Mouse (Mus musculus): Measurements from ENCODE around the gene Hnrnpc. TPM values are rescaled to one million over a fixed set of nuclear protein-coding genes. Genes with fewer than 3 reads are reported as not detected.
A peak's percentile ranks its signal among the peaks of the same experiment; 100 is the strongest.

Gene Hnrnpc
- polyA plus RNA-seq (2015; fragmentation: Nextera tagmentation; extraction: Ambion mirVana) = 162 and 167 TPM in 2 replicates

DNA sequence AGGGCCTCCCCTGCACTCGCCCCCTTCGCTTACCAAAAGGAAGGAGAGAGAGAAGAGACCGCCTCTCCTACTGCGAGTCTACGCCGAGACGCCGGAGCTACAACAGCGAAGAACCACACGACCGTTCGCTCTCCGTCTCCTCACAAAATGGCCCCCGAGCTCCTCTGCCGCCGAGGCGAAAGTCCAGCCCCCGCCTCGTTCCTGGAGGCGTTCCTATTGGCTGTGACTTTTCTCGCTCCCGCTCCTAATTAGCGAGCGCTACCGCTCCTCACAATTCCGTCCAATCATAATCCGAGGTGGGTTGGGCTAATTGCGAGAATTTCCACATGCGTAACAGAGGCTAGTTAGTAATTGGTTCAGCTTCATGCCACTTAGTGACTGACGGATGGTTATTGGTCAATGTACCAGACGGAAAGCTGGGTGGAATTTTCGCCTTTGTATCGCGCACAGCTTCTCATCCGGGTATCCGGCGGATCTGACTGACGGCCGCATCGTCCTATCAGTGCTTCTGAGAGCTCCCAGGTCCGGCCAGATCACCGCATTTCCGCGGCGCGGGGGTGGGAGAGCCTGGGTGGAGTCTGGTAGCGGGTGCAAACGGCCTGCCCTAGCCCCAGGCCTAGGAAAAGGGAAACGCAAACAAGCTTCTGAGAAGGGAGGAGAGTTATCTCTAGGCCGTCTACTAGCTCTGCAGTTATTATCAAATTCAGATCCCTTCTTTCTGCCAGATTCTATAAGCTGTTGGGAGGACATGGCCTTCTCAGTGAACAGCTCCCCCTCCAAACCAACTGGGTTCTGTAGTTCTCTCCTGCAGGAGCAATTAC, at the start of gene Hnrnpc:
TSS of gene Hnrnpc (minus strand) at position 173 of the 821 bp plus-strand sequence.
- peak; percentile 95 for TF ChIP-seq EP300 (optimal IDR thresholded peaks at IDR 0.05)
- no peak for TF ChIP-seq CTCF (IDR thresholded peaks at IDR 0.05; ENCODE audit: low read depth)
- H3K4me2 ChIP-seq (replicated peaks; ENCODE audit: low read depth) = peak within 1 kb of the TSS; percentile 64
- H3K27ac ChIP-seq (replicated peaks) = peak within 1 kb of the TSS; percentile 99
- no peaks in the 10 kb centered on the region for H3K36me3 ChIP-seq (ENCODE audit: control insufficient read depth, insufficient read depth, low read length)
- H3K4me3 ChIP-seq (ENCODE audit: low read depth, low read length) = peak within 1 kb of the TSS; percentile 95
- under 1% methylated on average over 48 of the region's 50 CpGs for WGBS
- H3K9ac ChIP-seq (ENCODE audit: low read length) = peak within 1 kb of the TSS; percentile 99
- no peaks in the 10 kb centered on the region for H3K9me3 ChIP-seq (ENCODE audit: control insufficient read depth, low read length)
- H3K27me3 ChIP-seq (ENCODE audit: control insufficient read depth, insufficient read depth, low read length) = no peaks in the 10 kb centered on the region
- ATAC-seq (ENCODE audit: low FRiP score, low TSS enrichment) (peak; percentile 97), DNase-seq (ENCODE audit: low spot score) (peak; percentile 100)
- H3K4me1 ChIP-seq (replicated peaks; ENCODE audit: control insufficient read depth, insufficient read depth) = 0 out of 2 replicates have a peak, but pooled peaks cover 4% of the 10 kb centered on the region

DNA sequence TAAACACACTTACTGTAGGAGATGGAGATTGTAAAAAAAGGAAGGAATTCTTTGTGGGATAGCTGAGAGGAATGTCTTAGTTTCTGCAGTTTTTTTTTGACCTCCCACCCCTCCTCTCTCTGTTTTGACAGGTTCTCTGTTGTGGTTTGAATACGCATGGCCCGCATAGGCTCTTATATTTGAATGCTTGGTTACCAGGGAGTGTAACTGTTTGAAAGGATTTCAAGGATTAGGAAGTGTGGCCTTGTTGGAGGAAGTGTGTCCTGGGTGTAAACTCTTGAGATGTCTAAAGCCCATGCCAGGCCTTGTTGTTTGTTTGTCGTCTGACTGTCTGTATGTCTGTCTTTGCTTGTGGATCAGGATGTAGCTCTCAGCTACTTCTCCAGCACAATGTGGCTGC, 48.8 kb upstream of the Hnrnpc start:
- H3K4me1 ChIP-seq (replicated peaks; ENCODE audit: control insufficient read depth, insufficient read depth) = no peaks in the 10 kb centered on the region
- H3K9ac ChIP-seq (ENCODE audit: low read length) = no peak overlapping the region
- no peak overlapping the region for H3K4me2 ChIP-seq (replicated peaks; ENCODE audit: low read depth)
- H3K9me3 ChIP-seq (ENCODE audit: control insufficient read depth, low read length) = no peaks in the 10 kb centered on the region
- no peak overlapping the region for H3K27ac ChIP-seq (replicated peaks)
- H3K36me3 ChIP-seq (ENCODE audit: control insufficient read depth, insufficient read depth, low read length) = no peaks in the 10 kb centered on the region
- DNase-seq (ENCODE audit: low spot score) (no peak), ATAC-seq (ENCODE audit: low FRiP score, low TSS enrichment) (no peak)
- 55% methylated on average over 3 of the region's 3 CpGs for WGBS
- no peak overlapping the region for H3K4me3 ChIP-seq (ENCODE audit: low read depth, low read length)
- no peaks in the 10 kb centered on the region for H3K27me3 ChIP-seq (ENCODE audit: control insufficient read depth, insufficient read depth, low read length)
- TF ChIP-seq CTCF (IDR thresholded peaks at IDR 0.05; ENCODE audit: low read depth) (no peak), EP300 (optimal IDR thresholded peaks at IDR 0.05) (no peak)

DNA sequence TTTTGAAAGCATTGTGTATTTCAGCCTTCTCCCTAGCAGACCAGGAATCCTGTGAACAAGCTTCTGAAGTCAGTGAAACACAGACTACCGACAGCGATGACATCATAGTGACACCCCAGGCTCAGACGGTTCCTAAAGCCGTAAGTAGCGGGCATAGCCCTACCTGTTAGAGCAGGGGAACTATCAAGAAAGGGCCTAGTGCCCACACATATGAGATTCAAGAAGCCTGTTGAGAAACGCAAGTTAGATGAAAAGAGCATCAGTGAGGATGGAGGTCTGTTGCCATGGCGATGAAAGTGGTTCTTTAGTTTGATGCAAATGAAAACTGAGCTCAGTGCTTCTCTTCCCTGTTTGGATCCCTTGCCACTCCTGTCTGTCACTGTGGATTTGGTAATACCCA, 48.4 kb upstream of the Hnrnpc start:
- Histone ChIP-seq H3K9ac (ENCODE audit: low read length) (no peak overlapping the region), H3K4me1 (replicated peaks; ENCODE audit: control insufficient read depth, insufficient read depth) (no peaks in the 10 kb centered on the region), H3K4me2 (replicated peaks; ENCODE audit: low read depth) (no peak overlapping the region), H3K27me3 (ENCODE audit: control insufficient read depth, insufficient read depth, low read length) (no peaks in the 10 kb centered on the region), H3K9me3 (ENCODE audit: control insufficient read depth, low read length) (no peaks in the 10 kb centered on the region), H3K27ac (replicated peaks) (no peak overlapping the region), H3K4me3 (ENCODE audit: low read depth, low read length) (no peak overlapping the region), H3K36me3 (ENCODE audit: control insufficient read depth, insufficient read depth, low read length) (no peaks in the 10 kb centered on the region)
- 37% methylated on average over 7 of the region's 7 CpGs for WGBS
- DNase-seq (ENCODE audit: low spot score) = no peak
- TF ChIP-seq CTCF (IDR thresholded peaks at IDR 0.05; ENCODE audit: low read depth) (no peak), EP300 (optimal IDR thresholded peaks at IDR 0.05) (no peak)
- no peak for ATAC-seq (ENCODE audit: low FRiP score, low TSS enrichment)

DNA sequence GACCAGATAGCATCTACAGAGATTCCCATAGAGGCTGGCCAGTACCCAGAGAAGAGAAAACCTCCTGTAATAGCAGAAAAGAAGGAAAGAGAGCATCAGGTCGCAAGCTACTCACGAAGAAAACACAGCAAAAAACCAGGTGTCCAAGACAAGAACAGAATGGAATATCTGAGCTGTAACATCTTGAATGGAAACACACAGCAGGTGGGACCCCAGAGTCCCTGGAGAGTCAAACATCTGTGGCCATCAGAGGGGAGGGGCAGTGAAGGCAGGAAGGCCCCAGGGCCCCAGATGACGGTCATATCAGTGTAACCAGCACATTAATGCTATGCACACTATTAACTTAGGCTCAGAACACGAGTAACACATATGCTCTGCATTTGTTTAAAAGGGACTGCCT, 46.1 kb upstream of the Hnrnpc start:
- no peaks in the 10 kb centered on the region for H3K9me3 ChIP-seq (ENCODE audit: control insufficient read depth, low read length)
- H3K36me3 ChIP-seq (ENCODE audit: control insufficient read depth, insufficient read depth, low read length) = no peaks in the 10 kb centered on the region
- H3K4me1 ChIP-seq (replicated peaks; ENCODE audit: control insufficient read depth, insufficient read depth) = no peaks in the 10 kb centered on the region
- ATAC-seq (ENCODE audit: low FRiP score, low TSS enrichment) (no peak), DNase-seq (ENCODE audit: low spot score) (no peak)
- H3K4me3 ChIP-seq (ENCODE audit: low read depth, low read length) = no peak overlapping the region
- 69% methylated on average over 4 of the region's 4 CpGs for WGBS
- TF ChIP-seq CTCF (IDR thresholded peaks at IDR 0.05; ENCODE audit: low read depth) = no peak
- TF ChIP-seq EP300 (optimal IDR thresholded peaks at IDR 0.05) = no peak
- no peak overlapping the region for H3K4me2 ChIP-seq (replicated peaks; ENCODE audit: low read depth)
- no peaks in the 10 kb centered on the region for H3K27me3 ChIP-seq (ENCODE audit: control insufficient read depth, insufficient read depth, low read length)
- no peak overlapping the region for H3K27ac ChIP-seq (replicated peaks)
- H3K9ac ChIP-seq (ENCODE audit: low read length) = no peak overlapping the region

DNA sequence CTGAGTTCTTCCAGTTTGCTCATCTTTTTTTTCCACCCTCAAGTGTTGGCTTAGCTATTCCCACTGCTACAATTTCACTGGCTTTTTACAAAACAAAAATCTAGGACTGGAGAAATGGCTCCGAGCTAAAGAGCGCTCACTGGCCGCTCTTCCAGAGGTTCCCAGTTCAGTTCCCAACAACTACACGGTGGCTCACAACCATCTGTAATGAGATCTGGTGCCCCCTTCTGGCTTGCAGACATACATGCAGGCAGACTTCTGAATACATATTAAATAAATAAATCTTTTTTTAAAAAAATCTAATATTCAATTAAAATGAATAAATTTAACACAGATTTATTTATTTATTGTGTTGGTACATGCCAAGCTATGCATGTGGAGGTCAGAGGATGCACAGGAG, 42.7 kb upstream of the Hnrnpc start:
- no peak for DNase-seq (ENCODE audit: low spot score)
- ATAC-seq (ENCODE audit: low FRiP score, low TSS enrichment) = no peak
- H3K36me3 ChIP-seq (ENCODE audit: control insufficient read depth, insufficient read depth, low read length) = no peaks in the 10 kb centered on the region
- no peak overlapping the region for H3K9ac ChIP-seq (ENCODE audit: low read length)
- H3K4me2 ChIP-seq (replicated peaks; ENCODE audit: low read depth) = no peak overlapping the region
- no peak overlapping the region for H3K4me3 ChIP-seq (ENCODE audit: low read depth, low read length)
- no peaks in the 10 kb centered on the region for H3K4me1 ChIP-seq (replicated peaks; ENCODE audit: control insufficient read depth, insufficient read depth)
- TF ChIP-seq EP300 (optimal IDR thresholded peaks at IDR 0.05) (no peak), CTCF (IDR thresholded peaks at IDR 0.05; ENCODE audit: low read depth) (peak; percentile 64)
- WGBS = 72% methylated on average over 4 of the region's 4 CpGs
- H3K9me3 ChIP-seq (ENCODE audit: control insufficient read depth, low read length) = no peaks in the 10 kb centered on the region
- no peaks in the 10 kb centered on the region for H3K27me3 ChIP-seq (ENCODE audit: control insufficient read depth, insufficient read depth, low read length)
- no peak overlapping the region for H3K27ac ChIP-seq (replicated peaks)

DNA sequence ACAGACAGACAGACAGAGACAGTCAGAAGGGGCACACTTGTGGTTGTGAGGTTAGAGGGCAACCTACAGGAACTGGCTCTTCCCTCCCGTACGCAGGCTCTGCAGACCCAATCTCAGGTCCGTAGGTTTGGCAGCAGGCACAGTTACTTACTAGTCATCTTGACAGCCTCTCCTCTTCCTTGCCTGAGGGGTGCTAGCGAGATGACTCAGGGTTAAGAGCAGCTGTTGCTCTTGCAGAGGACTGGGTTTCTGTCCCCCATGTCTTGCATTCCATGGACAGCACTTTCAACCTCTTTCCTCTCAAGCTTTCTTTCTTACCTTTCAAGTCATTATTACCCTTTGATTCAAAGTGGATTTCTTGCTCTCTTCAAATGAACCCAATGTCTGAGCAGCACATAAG, 40.3 kb upstream of the Hnrnpc start:
- H3K4me1 ChIP-seq (replicated peaks; ENCODE audit: control insufficient read depth, insufficient read depth) = no peaks in the 10 kb centered on the region
- no peaks in the 10 kb centered on the region for H3K9me3 ChIP-seq (ENCODE audit: control insufficient read depth, low read length)
- H3K9ac ChIP-seq (ENCODE audit: low read length) = no peak overlapping the region
- H3K4me2 ChIP-seq (replicated peaks; ENCODE audit: low read depth) = no peak overlapping the region
- no peak overlapping the region for H3K4me3 ChIP-seq (ENCODE audit: low read depth, low read length)
- no peak overlapping the region for H3K27ac ChIP-seq (replicated peaks)
- WGBS = 78% methylated on average over 4 of the region's 4 CpGs
- H3K27me3 ChIP-seq (ENCODE audit: control insufficient read depth, insufficient read depth, low read length) = no peaks in the 10 kb centered on the region
- ATAC-seq (ENCODE audit: low FRiP score, low TSS enrichment) = no peak
- no peak for DNase-seq (ENCODE audit: low spot score)
- no peak for TF ChIP-seq CTCF (IDR thresholded peaks at IDR 0.05; ENCODE audit: low read depth)
- no peak for TF ChIP-seq EP300 (optimal IDR thresholded peaks at IDR 0.05)
- no peaks in the 10 kb centered on the region for H3K36me3 ChIP-seq (ENCODE audit: control insufficient read depth, insufficient read depth, low read length)

All from stomach, postnatal 0 days (tissue).